Mouse (Mus musculus): ENCODE results near the gene Mfsd13b.
A peak's percentile ranks its signal among the peaks of the same experiment; 100 is the strongest.
"Not testable (repeated sequence)": the region's sequence is repeated elsewhere in the genome, so short reads cannot be mapped to it uniquely, and the experiment has no call there.

Mfsd13b gene

DNA sequence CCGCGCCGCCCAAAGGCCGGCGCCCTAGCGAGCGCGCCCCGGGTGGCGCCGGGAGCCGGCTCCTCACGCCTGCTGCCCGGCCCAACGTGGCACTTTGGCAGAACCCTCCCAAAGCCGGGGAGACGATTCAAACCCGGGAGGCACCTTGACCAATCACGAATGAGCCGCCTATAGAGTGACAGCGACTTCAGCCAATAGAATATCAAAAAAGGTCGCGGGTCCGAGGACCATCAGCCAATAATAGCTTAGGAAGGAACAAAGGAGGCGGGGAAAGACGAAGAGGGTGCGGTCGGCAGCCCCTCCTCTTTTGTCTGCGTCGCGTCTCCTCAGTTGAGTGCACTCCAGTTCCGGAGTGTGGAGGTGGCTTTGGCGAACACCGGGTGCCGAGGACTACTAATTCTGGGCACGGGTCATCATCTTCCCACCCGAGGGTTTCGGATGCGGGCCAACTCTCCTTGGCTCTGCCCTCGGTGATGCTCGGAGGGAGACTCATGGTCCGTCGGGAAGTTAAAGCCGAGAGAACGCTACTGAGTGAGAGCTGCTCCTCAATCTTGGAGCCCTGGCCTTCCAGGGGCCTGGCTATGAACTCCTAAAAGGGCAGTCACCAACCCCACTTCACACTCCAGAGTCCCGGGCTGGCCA, at the start of gene Mfsd13b, which contains the start of gene Cdr2:
Gene Mfsd13b (plus strand): TSS at position 310 of the 642 bp plus-strand sequence.
Gene Cdr2 (minus strand): TSS at position 113 of the 642 bp plus-strand sequence.
- peak; percentile 94 for DNase-seq (ENCODE audit: low spot score)

- DNase-seq (ENCODE audit: low spot score): no peak
Observed at GRCm38 (mm10) chr7:120933110-120933509, 49.2 kb upstream of the Mfsd13b start.

DNA sequence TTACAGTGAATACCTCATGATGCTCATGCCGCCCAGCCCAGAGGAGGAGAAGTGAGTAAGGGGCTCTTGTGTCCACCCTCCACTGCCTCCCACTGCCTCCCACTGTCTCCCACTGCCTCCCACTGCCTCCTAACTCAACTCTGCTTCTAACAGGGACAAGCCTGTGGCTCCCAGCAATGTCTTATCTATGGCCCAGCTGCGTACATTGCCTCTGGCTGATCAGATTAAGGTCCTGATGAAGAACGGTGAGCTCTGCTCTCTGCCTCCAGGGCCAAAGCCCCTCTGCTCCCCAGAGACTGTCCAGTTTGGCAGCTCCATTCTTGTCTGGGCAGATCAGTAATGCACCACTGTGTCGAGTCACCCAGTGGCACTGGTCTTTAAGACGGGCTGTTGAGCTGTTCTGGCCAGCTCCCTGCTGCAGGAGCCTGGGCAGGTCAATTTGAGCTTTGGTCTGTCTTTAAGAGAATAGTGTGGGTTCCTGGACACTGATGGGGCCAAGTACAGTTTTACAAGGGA, 48.6 kb upstream of the Mfsd13b start:
- DNase-seq (ENCODE audit: low spot score): no peak

DNA sequence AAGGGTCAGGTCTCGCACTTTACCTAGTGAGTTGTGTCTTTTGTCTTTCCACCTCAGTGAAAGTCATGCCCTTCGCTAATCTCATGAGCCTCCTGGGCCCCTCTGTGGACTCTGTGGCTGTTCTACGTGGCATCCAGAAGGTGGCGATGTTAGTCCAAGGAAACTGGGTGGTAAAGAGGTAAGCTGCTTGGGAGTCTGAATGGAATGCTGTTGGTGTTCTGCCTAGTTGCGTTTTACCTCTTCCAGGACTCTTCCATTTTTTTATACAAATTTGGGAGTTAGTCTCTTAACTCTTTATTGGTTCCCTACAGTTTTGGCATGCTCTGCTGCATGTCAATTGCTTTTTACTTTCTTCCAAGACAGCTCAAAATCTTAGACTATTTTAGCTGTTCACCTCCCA, 47.6 kb upstream of the Mfsd13b start:
- DNase-seq (ENCODE audit: low spot score): peak; percentile 28

- no peak for DNase-seq (ENCODE audit: low spot score)
Observed at GRCm38 (mm10) chr7:120936522-120936921, 45.8 kb upstream of the Mfsd13b start.

- no peak for DNase-seq (ENCODE audit: low spot score)
Observed at GRCm38 (mm10) chr7:120938206-120938605, 44.1 kb upstream of the Mfsd13b start.

GRCm38 (mm10) chr7:120940343-120940742, 42.0 kb upstream of the Mfsd13b start:
- peak; percentile 38 for DNase-seq (ENCODE audit: low spot score)

GRCm38 (mm10) chr7:120941214-120941613, 41.1 kb upstream of the Mfsd13b start:
- DNase-seq (ENCODE audit: low spot score): no peak

DNA sequence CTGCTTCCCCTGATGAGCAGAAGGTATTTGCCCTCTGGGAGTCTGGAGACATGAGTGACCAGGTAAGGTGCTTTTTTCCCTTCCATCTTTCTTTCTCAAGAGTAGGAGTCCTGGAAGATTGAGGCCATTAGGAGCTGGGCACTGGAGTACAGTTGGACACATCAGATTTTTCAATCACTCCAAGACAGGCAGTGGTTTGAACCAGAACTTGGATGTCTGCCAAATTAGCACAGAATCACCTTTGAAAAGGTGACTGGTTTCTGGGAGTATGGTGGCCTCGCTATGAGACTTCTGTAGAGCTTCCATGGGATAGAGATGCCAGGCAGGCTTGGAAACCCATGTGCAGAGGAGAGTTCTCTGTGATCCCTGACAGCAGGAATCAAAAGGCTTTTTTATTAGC, 39.8 kb upstream of the Mfsd13b start:
- DNase-seq (ENCODE audit: low spot score): no peak

GRCm38 (mm10) chr7:120943936-120944509, 38.3 kb upstream of the Mfsd13b start:
- DNase-seq (ENCODE audit: low spot score): no peak

DNA sequence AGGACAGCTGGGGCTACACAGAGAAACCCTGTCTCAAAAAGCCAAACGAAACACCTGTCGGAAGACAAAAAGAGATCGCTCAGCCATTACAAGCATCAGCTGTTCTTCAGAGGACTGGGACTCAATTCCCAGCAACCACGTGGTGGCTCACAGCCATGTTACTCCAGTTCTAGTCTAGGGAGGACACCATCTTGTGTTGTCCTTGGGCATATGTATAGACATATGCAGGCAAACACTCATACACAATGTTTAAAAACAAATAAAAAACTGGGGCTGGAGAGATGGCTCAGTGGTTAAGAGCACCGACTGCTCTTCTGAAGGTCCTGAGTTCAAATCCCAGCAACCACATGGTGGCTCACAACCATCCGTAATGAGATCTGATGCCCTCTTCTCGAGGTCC, 28.7 kb upstream of the Mfsd13b start:
- DNase-seq (ENCODE audit: low spot score): not testable (repeated sequence)

- DNase-seq (ENCODE audit: low spot score): no peak
Observed at GRCm38 (mm10) chr7:120960116-120960515, 22.2 kb upstream of the Mfsd13b start.

GRCm38 (mm10) chr7:120960601-120961000, 21.7 kb upstream of the Mfsd13b start:
- DNase-seq (ENCODE audit: low spot score): no peak

GRCm38 (mm10) chr7:120961893-120962292, 20.4 kb upstream of the Mfsd13b start:
- DNase-seq (ENCODE audit: low spot score): no peak

- DNase-seq (ENCODE audit: low spot score): no peak
Observed at GRCm38 (mm10) chr7:120963126-120963525, 19.2 kb upstream of the Mfsd13b start.

- DNase-seq (ENCODE audit: low spot score): no peak
Observed at GRCm38 (mm10) chr7:120969221-120969620, 13.1 kb upstream of the Mfsd13b start.

DNA sequence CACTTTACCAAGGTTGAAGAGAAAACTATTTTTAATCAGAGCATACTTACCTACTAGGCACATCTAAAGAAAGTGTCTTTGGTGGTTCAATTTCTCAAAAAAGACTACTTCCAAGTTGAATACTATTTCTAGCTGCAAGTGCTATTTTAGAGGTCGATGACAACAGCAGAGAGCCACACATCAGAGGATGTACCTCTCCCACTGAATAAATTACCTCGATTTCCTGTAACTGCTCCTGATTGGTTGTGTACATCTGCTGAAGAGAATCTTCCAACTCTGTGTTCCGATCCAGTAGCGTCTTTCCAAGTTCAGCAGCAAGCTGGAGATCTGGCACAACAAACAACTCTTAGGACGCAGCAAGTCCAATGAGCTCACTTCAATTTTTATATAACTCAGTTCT, 12.2 kb upstream of the Mfsd13b start:
- no peak for DNase-seq (ENCODE audit: low spot score)

- DNase-seq (ENCODE audit: low spot score): not testable (repeated sequence)
Observed at GRCm38 (mm10) chr7:120972471-120972870, 9.8 kb upstream of the Mfsd13b start.

DNA sequence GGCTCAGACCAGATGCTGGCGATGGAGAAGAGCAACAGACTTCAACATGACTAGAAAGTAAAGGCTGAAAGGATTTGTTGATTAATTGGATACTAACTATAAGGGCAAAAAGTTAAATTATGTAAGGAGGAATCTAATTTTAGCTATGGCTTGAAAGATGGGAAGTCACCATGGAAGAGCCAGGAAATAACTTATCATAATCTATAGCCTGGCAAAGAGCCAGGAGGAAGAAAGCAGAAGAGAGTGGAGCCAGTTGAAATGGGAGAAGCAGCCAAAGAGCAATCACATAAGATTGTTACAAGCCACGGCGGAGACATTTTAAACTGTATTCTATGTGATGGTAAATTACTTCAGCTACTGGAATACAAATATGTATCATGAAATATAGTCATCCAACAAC, 8.3 kb upstream of the Mfsd13b start:
- DNase-seq (ENCODE audit: low spot score): no peak

GRCm38 (mm10) chr7:120977063-120977462, 5.2 kb upstream of the Mfsd13b start:
- DNase-seq (ENCODE audit: low spot score): no peak

DNA sequence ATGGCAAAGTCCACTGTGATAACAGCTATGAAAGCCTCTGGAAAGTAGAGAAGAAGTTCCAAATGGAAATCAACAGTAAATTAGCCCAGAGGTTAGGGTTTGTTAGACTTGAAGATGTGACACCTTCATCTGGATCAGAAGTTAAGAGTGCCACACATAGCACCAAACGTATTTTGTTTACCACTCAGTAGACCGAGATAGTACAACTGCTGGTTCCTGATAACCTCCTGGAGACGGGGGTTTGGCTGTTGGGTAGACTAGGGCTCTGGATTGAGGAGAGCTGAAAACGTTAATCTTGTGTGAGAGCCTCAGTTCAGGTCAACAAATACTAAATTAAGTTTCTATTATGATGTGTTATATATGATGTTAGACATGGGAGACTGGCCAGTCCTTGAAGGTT, 2.3 kb upstream of the Mfsd13b start:
- DNase-seq (ENCODE audit: low spot score): no peak

DNA sequence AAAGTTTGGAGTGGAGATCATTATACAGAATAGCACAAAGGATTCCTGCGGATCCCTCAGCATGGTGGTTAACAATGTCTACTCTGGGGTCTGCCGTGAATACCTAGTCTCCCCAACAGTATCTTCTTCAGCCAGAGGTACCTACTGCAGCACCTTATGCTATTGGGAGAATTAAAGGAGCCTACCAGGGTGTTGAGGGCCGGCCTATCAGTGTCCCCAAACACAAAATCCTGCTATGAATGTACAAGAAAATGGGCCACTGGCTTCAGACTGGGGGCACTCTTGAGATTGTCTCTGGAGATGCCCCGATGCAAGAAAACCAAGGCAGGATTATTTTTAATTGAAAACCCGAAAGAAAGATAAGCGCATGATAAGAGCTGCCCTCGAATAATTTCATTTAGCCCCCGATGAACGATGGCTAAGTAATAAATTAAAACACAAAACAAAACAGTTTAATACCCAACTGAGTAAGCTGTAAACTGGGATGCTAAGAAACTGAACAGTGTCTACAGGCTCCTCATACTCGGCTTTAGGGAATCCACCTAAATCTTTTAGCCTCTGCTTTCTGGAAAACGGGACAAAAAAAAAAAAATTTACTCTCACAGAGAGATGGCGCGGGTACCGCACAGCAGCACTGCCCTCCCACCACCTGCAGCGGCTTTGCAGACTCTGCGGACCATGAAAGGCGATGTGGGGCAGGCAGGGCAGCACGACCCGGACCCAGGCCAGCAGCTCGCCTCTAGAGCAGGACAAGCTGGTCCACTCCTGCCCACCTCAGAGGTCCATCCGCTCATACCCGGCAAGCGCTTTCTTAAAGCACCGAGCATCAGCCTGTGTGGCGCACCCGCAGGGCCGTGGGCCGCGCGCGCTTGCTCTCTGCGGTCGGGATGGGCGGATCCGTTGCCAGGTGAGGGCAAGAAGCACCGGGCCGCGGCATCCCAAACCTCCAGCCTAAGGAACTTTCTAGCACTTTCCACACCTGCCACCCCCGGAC, 1.1 kb upstream of the Mfsd13b start:
- DNase-seq (ENCODE audit: low spot score): peak; percentile 15

All from left cerebral cortex, adult 11 months (tissue).